Mouse (Mus musculus) midbrain, postnatal 0 days (tissue): Measurements from ENCODE around the gene Gng8. TPM values are rescaled to one million over a fixed set of nuclear protein-coding genes. Genes with fewer than 3 reads are reported as not detected.

Experiments
- ATAC-seq: fragments of 200-750 bp; cut with Nextera tagmentation; 2 replicates; pipeline ENCODE4 v1.8.0; 2017; ENCODE audit warnings: moderate number of reproducible peaks, mild to moderate bottlenecking, moderate TSS enrichment, moderate library complexity; ENCODE audit not compliant: low FRiP score
- DNase-seq: peaks from one replicate; pipeline ENCODE4 v3.0.0-alpha.2; 2015; ENCODE audit warnings: low spot score
- H3K27ac ChIP-seq: fragments of 300-500 bp; sonication (generic); 2 replicates; pipeline ENCODE4 v1.5.1; 2014; ENCODE audit warnings: low read depth, mild to moderate bottlenecking, low read length, mixed read lengths
- H3K27me3 ChIP-seq: fragments of 300-500 bp; sonication (generic); 2 replicates; pipeline ENCODE4 v1.6.1; 2014; ENCODE audit warnings: low read length, control low read depth, mixed read lengths; ENCODE audit not compliant: insufficient read depth
- H3K36me3 ChIP-seq: fragments of 300-500 bp; sonication (generic); 2 replicates; pipeline ENCODE4 v1.6.1; 2014; ENCODE audit warnings: low read length, control low read depth, mixed read lengths; ENCODE audit not compliant: insufficient read depth
- H3K4me1 ChIP-seq: fragments of 300-500 bp; sonication (generic); 2 replicates; pipeline ENCODE4 v1.6.1; 2014; ENCODE audit warnings: mild to moderate bottlenecking, control low read depth, antibody characterized with exemption, low read length, mixed read lengths; ENCODE audit not compliant: insufficient read depth
- H3K4me2 ChIP-seq: fragments of 300-500 bp; sonication (generic); 2 replicates; pipeline ENCODE4 v1.6.1; 2014; ENCODE audit warnings: low read depth, mild to moderate bottlenecking, low read length, mixed read lengths; ENCODE audit not compliant: poor library complexity, severe bottlenecking
- H3K4me3 ChIP-seq: fragments of 300-500 bp; sonication (generic); 2 replicates; pipeline ENCODE4 v1.5.1; 2014; ENCODE audit warnings: low read depth, mild to moderate bottlenecking, low read length, moderate library complexity
- H3K9ac ChIP-seq: fragments of 300-500 bp; sonication (generic); replicated peaks from 2 replicates; pipeline ENCODE4 v1.6.1; 2014; ENCODE audit warnings: mild to moderate bottlenecking, low read length, moderate library complexity, mixed read lengths; ENCODE audit not compliant: poor library complexity, severe bottlenecking
- H3K9me3 ChIP-seq: fragments of 300-500 bp; sonication (generic); 2 replicates; pipeline ENCODE4 v1.6.1; 2016; ENCODE audit warnings: low read length, control low read depth
- CTCF ChIP-seq: IDR thresholded peaks from 2 replicates; pipeline ENCODE4 v1.5.1; 2016; ENCODE audit warnings: antibody characterized with exemption, mild to moderate bottlenecking
- WGBS: fragments of 180-500 bp; shearing (Covaris S2); extraction: QIAGEN DNeasy Blood & Tissue Kit; methylation state at CpG from one replicate; pipeline ENCODE4 v1.1.7; 2014; 5-methylcytosine and 5-hydroxymethylcytosine counted together
- polyA plus RNA-seq: library from polyadenylated mRNA; unstranded; fragments of >200 nt; fragmentation: Nextera tagmentation; extraction: Ambion mirVana; gene quantifications from 2 replicates; pipeline ENCODE4 v1.2.1, GENCODE M21; 2015
- total RNA-seq: library from RNA; depleted of rRNA; stranded (reverse); fragments of >200 nt; gene quantifications from 2 replicates; pipeline ENCODE4 v1.2.3, GENCODE M21; 2014

The Gng8 gene
- total and polyA plus RNA-seq, 2 experiments from 2014 or later: 5.2 to 15.9 TPM

DNA sequence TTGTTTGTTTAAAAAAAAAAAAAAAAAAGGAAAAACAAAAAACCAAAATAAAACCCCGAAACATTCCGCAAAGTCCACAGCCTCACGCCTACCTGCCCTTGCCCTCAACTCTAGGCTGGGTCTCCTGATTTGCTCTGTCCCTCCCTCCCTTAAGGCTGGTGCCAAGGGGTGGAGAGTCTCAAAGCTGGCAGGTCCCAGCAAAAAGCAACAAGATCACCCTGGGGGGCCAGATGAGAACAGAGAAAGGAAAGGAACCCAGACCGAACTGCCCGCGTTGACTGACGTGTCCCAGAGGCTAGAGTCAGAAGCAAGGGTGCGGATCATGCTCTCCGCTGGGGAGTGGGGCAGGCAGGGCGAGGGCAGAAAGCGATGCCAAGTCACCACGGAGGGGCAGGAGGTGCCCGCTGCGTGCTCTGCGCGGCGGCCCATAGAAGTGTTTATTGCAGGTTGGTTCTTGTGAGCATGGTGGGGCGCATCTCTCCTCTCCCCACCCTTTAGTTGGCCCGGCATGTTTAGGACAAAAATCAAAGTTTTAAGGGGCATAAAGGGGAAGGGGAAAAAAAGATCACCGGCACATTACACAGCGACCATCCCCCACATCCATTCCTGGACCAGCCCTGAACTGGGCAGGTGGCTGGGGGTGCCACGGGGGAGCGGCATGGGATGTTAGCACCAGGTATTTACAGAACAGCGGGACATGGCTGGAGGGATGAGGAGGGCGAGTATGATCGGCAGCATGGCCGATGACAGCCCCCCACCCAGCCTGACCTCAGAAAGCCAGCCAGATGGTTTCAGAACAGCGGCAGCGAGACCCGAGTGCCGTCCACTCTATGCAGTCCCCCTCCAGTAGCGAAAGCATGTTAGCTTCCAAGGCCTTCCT is 24.1 kb downstream of the Gng8 start:
- no peak for DNase-seq
- Histone ChIP-seq H3K9ac (no peak overlapping the region), H3K4me1 (peaks cover 9% of the 10 kb centered on the region; the same call in 1 of the 2 replicates), H3K4me2 (no peak overlapping the region), H3K27me3 (no peaks in the 10 kb centered on the region), H3K9me3 (no peaks in the 10 kb centered on the region), H3K4me3 (no peak overlapping the region), H3K27ac (no peak overlapping the region), H3K36me3 (peaks cover 47% of the 10 kb centered on the region)
- no peak for TF ChIP-seq CTCF
- 89% methylated on average over 32 of the region's 32 CpGs for WGBS
- no peak for ATAC-seq

DNA sequence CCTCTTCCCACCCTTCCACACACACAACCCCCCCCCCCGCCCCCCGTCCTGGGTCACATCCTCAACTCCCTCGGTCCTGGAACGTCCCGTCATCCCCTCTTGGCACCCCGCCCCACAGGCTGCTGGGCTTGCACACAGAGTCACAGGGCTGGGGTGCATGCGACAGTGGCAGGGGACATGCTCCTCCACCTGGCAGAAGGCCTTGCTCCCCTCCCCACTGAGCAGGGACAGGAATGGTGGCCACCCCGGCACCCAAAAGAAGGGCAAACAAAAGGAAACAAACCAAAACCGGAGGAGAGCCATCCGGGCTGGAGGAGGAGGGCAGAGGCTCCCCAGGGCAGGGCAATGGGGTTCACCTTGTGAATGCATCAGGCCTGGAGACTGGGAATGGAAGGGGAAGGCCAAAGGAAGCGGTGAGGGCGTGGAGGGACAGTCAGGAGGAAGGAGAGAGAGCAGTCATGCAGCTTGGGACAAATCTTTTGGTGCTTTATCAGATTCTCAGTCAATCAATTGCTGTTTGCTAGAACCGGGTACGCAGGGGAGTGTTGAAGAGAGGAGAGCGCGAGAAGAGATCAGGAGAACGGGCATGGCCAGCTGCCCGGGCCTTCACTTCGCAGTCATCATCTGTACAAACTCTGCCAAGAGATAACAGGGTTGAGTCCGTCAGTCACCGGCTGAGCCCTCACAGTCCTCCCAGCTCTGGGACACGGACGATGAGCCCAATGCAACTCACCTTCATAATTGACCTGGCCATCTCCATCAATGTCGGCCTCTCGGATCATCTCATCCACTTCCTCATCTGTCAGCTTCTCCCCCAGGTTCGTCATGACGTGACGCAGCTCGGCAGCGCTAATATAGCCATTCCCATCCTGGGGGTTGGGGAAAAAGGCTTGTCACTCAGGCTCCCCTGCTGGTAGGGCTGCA is 25.0 kb downstream of the Gng8 start:
- H3K9ac ChIP-seq: no peak overlapping the region; the same call in 1 of the 2 replicates
- no peaks in the 10 kb centered on the region for H3K9me3 ChIP-seq
- no peak overlapping the region for H3K4me2 ChIP-seq
- 0 out of 2 replicates have a peak overlapping the region, but pooled peaks have one; percentile 32 for H3K27ac ChIP-seq
- H3K4me1 ChIP-seq: peaks cover 9% of the 10 kb centered on the region; the same call in 1 of the 2 replicates
- TF ChIP-seq CTCF: peak; percentile 11; the same call in 1 of the 2 replicates
- H3K36me3 ChIP-seq: peaks cover 47% of the 10 kb centered on the region
- 84% methylated on average over 30 of the region's 30 CpGs for WGBS
- no peaks in the 10 kb centered on the region for H3K27me3 ChIP-seq
- no peak for DNase-seq
- H3K4me3 ChIP-seq: no peak overlapping the region
- no peak for ATAC-seq

DNA sequence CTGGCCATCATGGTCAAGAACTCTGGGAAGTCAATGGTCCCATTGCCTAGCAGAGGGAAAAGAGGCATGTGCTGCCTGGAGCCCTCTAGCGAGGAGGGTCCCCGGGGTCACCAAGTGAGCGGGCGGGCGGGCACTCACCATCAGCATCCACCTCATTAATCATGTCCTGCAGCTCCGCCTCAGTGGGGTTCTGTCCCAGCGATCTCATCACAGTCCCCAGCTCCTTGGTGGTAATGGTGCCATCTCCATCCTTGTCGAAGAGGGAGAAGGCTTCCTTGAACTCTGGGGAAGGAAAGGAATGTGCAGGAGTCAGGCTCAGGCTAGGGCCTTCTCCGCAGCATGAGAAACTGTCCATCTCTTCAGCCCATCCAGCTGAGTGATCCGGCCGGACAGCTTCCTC is 25.9 kb downstream of the Gng8 start:
- Histone ChIP-seq H3K4me3 (no peak overlapping the region), H3K36me3 (peaks cover 47% of the 10 kb centered on the region), H3K9ac (no peak overlapping the region), H3K4me1 (peaks cover 9% of the 10 kb centered on the region; the same call in 1 of the 2 replicates), H3K4me2 (no peak overlapping the region), H3K27ac (no peak overlapping the region), H3K27me3 (no peaks in the 10 kb centered on the region), H3K9me3 (no peaks in the 10 kb centered on the region)
- no peak; the same call in 1 of the 2 replicates for TF ChIP-seq CTCF
- DNase-seq (no peak), ATAC-seq (no peak)
- 86% methylated on average over 11 of the region's 11 CpGs for WGBS

DNA sequence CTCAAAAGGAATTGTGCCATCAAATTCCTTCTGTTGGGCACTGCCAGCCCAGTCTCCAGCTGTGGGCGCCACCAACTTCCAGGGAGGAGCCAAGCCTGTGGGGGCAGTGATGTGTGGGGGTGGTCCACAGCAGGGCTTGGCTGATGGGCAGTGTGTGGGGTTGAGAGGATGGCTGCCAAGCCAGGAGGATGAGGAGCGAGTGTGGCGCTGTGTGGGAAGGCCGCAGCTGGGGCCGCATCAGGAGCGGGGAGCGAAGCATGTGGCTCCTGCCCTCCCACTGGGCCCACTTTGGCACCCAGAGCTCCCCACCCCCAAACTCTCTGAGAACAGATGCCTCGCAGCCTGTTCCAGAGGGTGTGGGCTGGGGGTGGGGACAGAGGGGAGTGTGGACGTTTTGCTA is 26.4 kb downstream of the Gng8 start:
- Histone ChIP-seq H3K4me2 (no peak overlapping the region), H3K9ac (no peak overlapping the region), H3K36me3 (peaks cover 47% of the 10 kb centered on the region), H3K27ac (no peak overlapping the region), H3K27me3 (no peaks in the 10 kb centered on the region), H3K9me3 (no peaks in the 10 kb centered on the region), H3K4me3 (no peak overlapping the region), H3K4me1 (peaks cover 9% of the 10 kb centered on the region; the same call in 1 of the 2 replicates)
- peak; percentile 62 for DNase-seq
- 69% methylated on average over 9 of the region's 9 CpGs for WGBS
- no peak for TF ChIP-seq CTCF
- no peak for ATAC-seq

DNA sequence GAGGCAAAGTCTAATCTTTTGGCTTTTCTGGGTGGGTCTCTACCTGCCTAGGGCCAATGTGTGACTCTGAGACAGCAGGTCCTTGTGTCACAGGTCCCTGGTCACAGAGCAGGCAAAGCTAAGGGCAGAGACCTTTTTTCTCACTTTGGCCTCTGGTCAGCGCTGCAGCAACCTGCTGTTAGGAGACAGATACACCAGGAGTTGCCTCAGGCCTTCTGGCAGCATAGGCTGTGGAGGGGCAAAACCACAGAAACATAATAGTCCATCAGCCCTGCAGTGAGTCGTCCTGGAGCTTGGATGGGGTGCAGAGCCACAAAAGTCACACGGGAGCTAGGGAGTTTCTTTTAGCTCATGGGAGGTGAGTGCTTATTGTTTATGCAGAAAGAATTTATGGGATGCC is 27.1 kb downstream of the Gng8 start:
- no peak overlapping the region for H3K4me3 ChIP-seq
- peaks cover 47% of the 10 kb centered on the region for H3K36me3 ChIP-seq
- 71% methylated on average over 3 of the region's 3 CpGs for WGBS
- H3K9me3 ChIP-seq: no peaks in the 10 kb centered on the region
- no peak overlapping the region for H3K27ac ChIP-seq
- H3K27me3 ChIP-seq: no peaks in the 10 kb centered on the region
- DNase-seq (no peak), ATAC-seq (no peak)
- H3K9ac ChIP-seq: no peak overlapping the region
- peaks cover 9% of the 10 kb centered on the region; the same call in 1 of the 2 replicates for H3K4me1 ChIP-seq
- H3K4me2 ChIP-seq: no peak overlapping the region
- no peak for TF ChIP-seq CTCF
